Mouse (Mus musculus) MEL (cell line): ENCODE results near the gene Kpna3.

Experiments
- CHD1 ChIP-seq: IDR thresholded peaks from 2 replicates; pipeline ENCODE4 v1.6.1; 2012; ENCODE audit warnings: low read depth, mild to moderate bottlenecking, inconsistent platforms, low read length, improper control_type of control experiment
- CTCF ChIP-seq, 3 experiments: IDR thresholded peaks in 2 of 3; conservative IDR thresholded peaks in 1 of 3; 2 replicates each; pipeline ENCODE4 v1.5.1; 2011 to 2012; ENCODE audit warnings: low read length in 3 of 3, low read depth in 2 of 3, mild to moderate bottlenecking in 2 of 3, improper control_type of control experiment in 1 of 3, inconsistent platforms in 1 of 3, mixed read lengths in 1 of 3, moderate library complexity in 1 of 3; ENCODE audit not compliant: control insufficient read depth in 1 of 3, insufficient read depth in 1 of 3, poor library complexity in 1 of 3, severe bottlenecking in 1 of 3
- ELF1 ChIP-seq: IDR thresholded peaks from 2 replicates; pipeline ENCODE4 v1.6.1; 2014; ENCODE audit warnings: low read depth, mild to moderate bottlenecking, inconsistent platforms, low read length, improper control_type of control experiment, moderate library complexity
- ETS1 ChIP-seq: IDR thresholded peaks from 2 replicates; pipeline ENCODE4 v1.6.1; 2012; ENCODE audit warnings: low read depth, mild to moderate bottlenecking, inconsistent platforms, low read length, improper control_type of control experiment, moderate library complexity
- MYB ChIP-seq: IDR thresholded peaks from 2 replicates; pipeline ENCODE4 v1.6.1; 2011; ENCODE audit warnings: mild to moderate bottlenecking, low read depth, low read length, improper control_type of control experiment
- POLR2A ChIP-seq, 2 experiments: IDR thresholded peaks; 2 replicates each; pipeline ENCODE4 v1.6.1; 2011 to 2012; ENCODE audit warnings: low read length in 2 of 2, mild to moderate bottlenecking in 2 of 2, control low read depth in 1 of 2, improper control_type of control experiment in 1 of 2, low read depth in 1 of 2, moderate library complexity in 1 of 2; ENCODE audit not compliant: control insufficient read depth in 1 of 2, insufficient read depth in 1 of 2, poor library complexity in 1 of 2
- POLR2AphosphoS2 ChIP-seq: IDR thresholded peaks from 2 replicates; pipeline ENCODE4 v1.6.1; 2011; ENCODE audit warnings: low read length, improper control_type of control experiment
- POLR2AphosphoS5 ChIP-seq: IDR thresholded peaks from 2 replicates; pipeline ENCODE4 v1.6.1; 2012; ENCODE audit warnings: low read depth, borderline replicate concordance, mild to moderate bottlenecking, inconsistent platforms, low read length, moderate library complexity, mixed read lengths

DNA sequence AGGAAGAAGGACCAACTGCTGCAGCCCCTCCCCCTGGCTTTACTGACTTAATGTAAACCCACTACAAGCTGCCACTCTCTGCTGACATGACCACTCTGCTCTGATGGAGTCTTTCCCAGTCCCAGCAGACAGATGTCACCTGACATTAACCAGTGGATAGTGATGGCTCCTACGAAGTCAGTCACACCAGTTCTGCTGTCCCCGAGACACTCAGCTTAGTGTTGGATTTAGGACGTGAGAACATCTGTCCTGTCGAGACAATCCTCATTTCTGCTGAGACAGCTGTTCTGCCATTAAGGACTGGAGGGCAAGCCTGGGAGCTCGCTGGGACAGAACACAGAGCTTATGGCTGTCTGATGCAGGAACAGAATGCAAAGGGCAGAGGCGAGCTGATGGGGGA is 88.9 kb downstream of the Kpna3 start:
- no peak for TF ChIP-seq ELF1
- no peak for TF ChIP-seq POLR2A (IDR thresholded peaks at IDR 0.05; ENCODE audit: control insufficient read depth in 1 of 2, insufficient read depth in 1 of 2, low read depth in 1 of 2, low read length in 2 of 2, poor library complexity in 1 of 2)
- no peak for TF ChIP-seq CTCF (IDR thresholded peaks at IDR 0.05 in 2 of 3, conservative IDR thresholded peaks at IDR 0.05 in 1 of 3; ENCODE audit: control insufficient read depth in 1 of 3, insufficient read depth in 1 of 3, low read depth in 2 of 3, low read length in 3 of 3, poor library complexity in 1 of 3, severe bottlenecking in 1 of 3)
- no peak for TF ChIP-seq MYB
- no peak for TF ChIP-seq ETS1
- TF ChIP-seq POLR2AphosphoS5: no peak
- no peak for TF ChIP-seq CHD1
- no peak for TF ChIP-seq POLR2AphosphoS2
